Mouse (Mus musculus): ENCODE results near the gene Peg3. TPM values are rescaled to one million over a fixed set of nuclear protein-coding genes. Genes with fewer than 3 reads are reported as not detected.

Gene Peg3
- total and polyA plus RNA-seq, 3 experiments, result 2.4 to 49.7 (median 24.6) TPM

DNA sequence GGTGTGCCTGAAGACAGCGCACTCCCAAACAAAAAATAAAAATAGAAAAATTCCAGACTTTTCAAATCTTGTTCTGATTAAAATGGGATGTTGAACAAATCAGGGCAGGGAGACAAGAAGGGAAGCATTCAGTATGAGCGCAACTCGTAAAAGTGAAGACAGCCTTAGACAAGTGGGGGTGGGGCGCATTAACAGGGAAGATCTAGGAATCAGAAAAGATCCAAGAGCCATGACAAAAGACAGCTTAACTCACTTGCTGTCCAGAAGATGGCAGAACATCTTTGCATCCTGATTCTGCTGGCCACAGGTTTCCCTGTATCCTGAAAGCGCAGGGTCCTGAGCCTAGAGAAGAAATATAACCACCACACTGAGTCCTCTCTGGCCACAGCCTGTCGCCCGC, 71.6 kb downstream of the Peg3 start:
- ATAC-seq (ENCODE audit: extremely low read depth, insufficient number of reproducible peaks, low FRiP score, poor library complexity, severe bottlenecking) (no peak), DNase-seq (ENCODE audit: low spot score) (no peak)
- Histone ChIP-seq H3K4me3 (ENCODE audit: low read depth, low read length) (no peak overlapping the region), H3K4me1 (ENCODE audit: insufficient read depth, low read depth, low read length) (no peaks in the 10 kb centered on the region), H3K9me3 (replicated peaks) (no peaks in the 10 kb centered on the region), H3K27me3 (ENCODE audit: insufficient read depth, low read length) (no peaks in the 10 kb centered on the region), H3K36me3 (replicated peaks) (no peaks in the 10 kb centered on the region)
- TF ChIP-seq CTCF (IDR thresholded peaks at IDR 0.05; ENCODE audit: low read depth, low read length) (no peak), GATA1 (IDR thresholded peaks at IDR 0.05; ENCODE audit: borderline replicate concordance, low read length) (no peak), POLR2AphosphoS5 (IDR thresholded peaks at IDR 0.05; ENCODE audit: insufficient replicate concordance, low read depth, low read length) (no peak)

Other genes with a start within 250 kb of the Peg3 start
- not detected in 2 replicates for gene Olfr5, start 243.5 kb downstream of the Peg3 start, total RNA-seq (2014; fragmentation: Nextera tagmentation)
- 0.11 TPM in 1 of 2 replicates, not detected in the other for gene Olfr5, start 243.5 kb downstream of the Peg3 start, total RNA-seq (2017)
- gene Olfr5, start 243.5 kb downstream of the Peg3 start, polyA plus RNA-seq (2012), result not detected in 2 replicates
- gene Olfr1347, start 230.7 kb downstream of the Peg3 start, total RNA-seq (2014; fragmentation: Nextera tagmentation), result not detected in 2 replicates
- gene Olfr1347, start 230.7 kb downstream of the Peg3 start, total RNA-seq (2017), result 0.12 and 0.33 TPM in 2 replicates
- gene Olfr1347, start 230.7 kb downstream of the Peg3 start, polyA plus RNA-seq (2012), result not detected in 2 replicates
- not detected in 2 replicates for gene Olfr1348, start 221.7 kb downstream of the Peg3 start, total RNA-seq (2014; fragmentation: Nextera tagmentation)
- 0.23 TPM in 1 of 2 replicates, not detected in the other for gene Olfr1348, start 221.7 kb downstream of the Peg3 start, total RNA-seq (2017)
- not detected in 2 replicates for gene Olfr1348, start 221.7 kb downstream of the Peg3 start, polyA plus RNA-seq (2012)
- not detected in 2 replicates for gene Olfr1349, start 207.5 kb downstream of the Peg3 start, total RNA-seq (2014; fragmentation: Nextera tagmentation)
- 0.12 and 0.22 TPM in 2 replicates for gene Olfr1349, start 207.5 kb downstream of the Peg3 start, total RNA-seq (2017)
- not detected in 2 replicates for gene Olfr1349, start 207.5 kb downstream of the Peg3 start, polyA plus RNA-seq (2012)
- gene Olfr1350, start 165.6 kb downstream of the Peg3 start, total RNA-seq (2014; fragmentation: Nextera tagmentation), result not detected in 2 replicates
- gene Olfr1350, start 165.6 kb downstream of the Peg3 start, total RNA-seq (2017), result 0.05 and 0.29 TPM in 2 replicates
- not detected in 2 replicates for gene Olfr1350, start 165.6 kb downstream of the Peg3 start, polyA plus RNA-seq (2012)
- not detected in 2 replicates for gene Zim1, start 34.0 kb downstream of the Peg3 start, total RNA-seq (2014; fragmentation: Nextera tagmentation)
- gene Zim1, start 34.0 kb downstream of the Peg3 start, total RNA-seq (2017), result 0.11 TPM in 1 of 2 replicates, not detected in the other
- gene Zim1, start 34.0 kb downstream of the Peg3 start, polyA plus RNA-seq (2012), result not detected in 2 replicates
- 6.1 and 6.9 TPM in 2 replicates for gene Usp29, start 147 bp upstream of the Peg3 start, total RNA-seq (2014; fragmentation: Nextera tagmentation)
- 1.7 and 2.2 TPM in 2 replicates for gene Usp29, start 147 bp upstream of the Peg3 start, total RNA-seq (2017)
- 0.09 and 0.15 TPM in 2 replicates for gene Usp29, start 147 bp upstream of the Peg3 start, polyA plus RNA-seq (2012)

Data from G1E (cell line).